Mouse (Mus musculus): ENCODE data around the gene Pcdh15. TPM values are rescaled to one million over a fixed set of nuclear protein-coding genes. Genes with fewer than 3 reads are reported as not detected.
A peak's percentile ranks its signal among the peaks of the same experiment; 100 is the strongest.

The Pcdh15 gene
- total and polyA plus RNA-seq, 2 experiments from 2014 or later: 9.2 to 31.0 TPM

- Histone ChIP-seq H3K9ac (replicated peaks; ENCODE audit: low read length) (no peak overlapping the region), H3K4me1 (ENCODE audit: insufficient read depth, low read length) (no peaks in the 10 kb centered on the region), H3K4me2 (ENCODE audit: low read depth, low read length) (no peak overlapping the region), H3K36me3 (ENCODE audit: insufficient read depth, low read length) (no peaks in the 10 kb centered on the region), H3K27ac (no peak overlapping the region), H3K27me3 (ENCODE audit: insufficient read depth, low read length) (no peaks in the 10 kb centered on the region), H3K9me3 (ENCODE audit: low read length) (no peaks in the 10 kb centered on the region), H3K4me3 (ENCODE audit: low read length) (no peak overlapping the region)
- ATAC-seq (no peak), DNase-seq (ENCODE audit: low spot score) (no peak)
- no peak for TF ChIP-seq CTCF (IDR thresholded peaks at IDR 0.05; ENCODE audit: low read depth)
These were observed 1048.8 kb downstream of the Pcdh15 start for GRCm38 (mm10) chr10:74147966-74148365.

GRCm38 (mm10) chr10:74181921-74182320, 1082.8 kb downstream of the Pcdh15 start:
- 69% methylated on average over 3 of the region's 3 CpGs for WGBS
- no peak overlapping the region for H3K9ac ChIP-seq (replicated peaks; ENCODE audit: low read length)
- DNase-seq (ENCODE audit: low spot score): no peak

GRCm38 (mm10) chr10:74203650-74204049, 1104.5 kb downstream of the Pcdh15 start:
- DNase-seq (ENCODE audit: low spot score) (peak; percentile 78), ATAC-seq (no peak; the same call in 1 of the 2 replicates)
- Histone ChIP-seq H3K4me2 (ENCODE audit: low read depth, low read length) (no peak overlapping the region), H3K4me1 (ENCODE audit: insufficient read depth, low read length) (no peaks in the 10 kb centered on the region), H3K9me3 (ENCODE audit: low read length) (no peaks in the 10 kb centered on the region), H3K9ac (replicated peaks; ENCODE audit: low read length) (no peak overlapping the region), H3K27me3 (ENCODE audit: insufficient read depth, low read length) (no peaks in the 10 kb centered on the region), H3K36me3 (ENCODE audit: insufficient read depth, low read length) (no peaks in the 10 kb centered on the region), H3K27ac (no peak overlapping the region), H3K4me3 (ENCODE audit: low read length) (no peak overlapping the region)
- TF ChIP-seq CTCF (IDR thresholded peaks at IDR 0.05; ENCODE audit: low read depth): peak; percentile 80

More at GRCm38 (mm10) chr10:74181921-74182320, 1082.8 kb downstream of the Pcdh15 start:
- no peaks in the 10 kb centered on the region for H3K9me3 ChIP-seq (ENCODE audit: low read length)
- H3K4me3 ChIP-seq (ENCODE audit: low read length): no peak overlapping the region
- H3K36me3 ChIP-seq (ENCODE audit: insufficient read depth, low read length): no peaks in the 10 kb centered on the region
- no peak for TF ChIP-seq CTCF (IDR thresholded peaks at IDR 0.05; ENCODE audit: low read depth)
- H3K27ac ChIP-seq: no peak overlapping the region
- no peak overlapping the region for H3K4me2 ChIP-seq (ENCODE audit: low read depth, low read length)
- no peaks in the 10 kb centered on the region for H3K27me3 ChIP-seq (ENCODE audit: insufficient read depth, low read length)
- H3K4me1 ChIP-seq (ENCODE audit: insufficient read depth, low read length): no peaks in the 10 kb centered on the region
- ATAC-seq: no peak

DNA sequence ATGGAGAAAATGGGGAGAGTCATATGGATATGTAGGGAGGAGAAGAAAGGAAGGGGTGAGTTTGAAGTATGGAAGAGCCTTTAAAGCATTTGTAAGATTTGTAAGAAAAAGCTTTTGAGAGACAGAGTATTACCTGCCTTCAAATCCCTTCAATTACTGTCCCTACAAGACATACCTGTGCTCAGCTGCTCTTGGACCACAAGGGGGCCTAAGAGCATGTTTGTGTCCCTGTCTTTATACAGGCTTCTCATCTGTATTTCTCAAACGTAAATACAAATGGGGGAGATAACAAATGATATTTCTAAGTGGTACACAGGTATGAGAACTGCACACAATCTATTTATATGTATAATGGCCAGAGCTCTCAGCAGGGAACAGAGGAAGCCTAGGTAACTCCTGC, 1118.1 kb downstream of the Pcdh15 start:
- no peak overlapping the region for H3K9ac ChIP-seq (replicated peaks; ENCODE audit: low read length)
- ATAC-seq: no peak
- no peaks in the 10 kb centered on the region for H3K36me3 ChIP-seq (ENCODE audit: insufficient read depth, low read length)
- H3K27ac ChIP-seq: no peak overlapping the region
- WGBS: 31% methylated on average over 1 of the region's 1 CpGs
- no peaks in the 10 kb centered on the region for H3K4me1 ChIP-seq (ENCODE audit: insufficient read depth, low read length)
- H3K27me3 ChIP-seq (ENCODE audit: insufficient read depth, low read length): no peaks in the 10 kb centered on the region
- peak; percentile 46 for TF ChIP-seq CTCF (IDR thresholded peaks at IDR 0.05; ENCODE audit: low read depth)
- peak; percentile 7 for DNase-seq (ENCODE audit: low spot score)
- no peak overlapping the region for H3K4me3 ChIP-seq (ENCODE audit: low read length)
- no peak overlapping the region for H3K4me2 ChIP-seq (ENCODE audit: low read depth, low read length)
- no peaks in the 10 kb centered on the region for H3K9me3 ChIP-seq (ENCODE audit: low read length)

GRCm38 (mm10) chr10:74220439-74220838, 1121.3 kb downstream of the Pcdh15 start:
- DNase-seq (ENCODE audit: low spot score) (no peak), ATAC-seq (no peak)
- Histone ChIP-seq H3K9me3 (ENCODE audit: low read length) (no peaks in the 10 kb centered on the region), H3K4me3 (ENCODE audit: low read length) (no peak overlapping the region), H3K36me3 (ENCODE audit: insufficient read depth, low read length) (no peaks in the 10 kb centered on the region), H3K9ac (replicated peaks; ENCODE audit: low read length) (no peak overlapping the region), H3K4me2 (ENCODE audit: low read depth, low read length) (no peak overlapping the region), H3K27ac (no peak overlapping the region), H3K4me1 (ENCODE audit: insufficient read depth, low read length) (no peaks in the 10 kb centered on the region), H3K27me3 (ENCODE audit: insufficient read depth, low read length) (no peaks in the 10 kb centered on the region)
- 84% methylated on average over 2 of the region's 2 CpGs for WGBS
- no peak for TF ChIP-seq CTCF (IDR thresholded peaks at IDR 0.05; ENCODE audit: low read depth)

GRCm38 (mm10) chr10:74257716-74258446, 1158.7 kb downstream of the Pcdh15 start:
- no peaks in the 10 kb centered on the region for H3K4me1 ChIP-seq (ENCODE audit: insufficient read depth, low read length)
- no peaks in the 10 kb centered on the region for H3K9me3 ChIP-seq (ENCODE audit: low read length)
- no peak for TF ChIP-seq CTCF (IDR thresholded peaks at IDR 0.05; ENCODE audit: low read depth)
- 62% methylated on average over 15 of the region's 15 CpGs for WGBS
- ATAC-seq: no peak
- H3K4me2 ChIP-seq (ENCODE audit: low read depth, low read length): no peak overlapping the region
- no peaks in the 10 kb centered on the region for H3K27me3 ChIP-seq (ENCODE audit: insufficient read depth, low read length)
- H3K4me3 ChIP-seq (ENCODE audit: low read length): no peak overlapping the region
- DNase-seq (ENCODE audit: low spot score): peak; percentile 29
- H3K36me3 ChIP-seq (ENCODE audit: insufficient read depth, low read length): no peaks in the 10 kb centered on the region
- H3K27ac ChIP-seq: no peak overlapping the region
- H3K9ac ChIP-seq (replicated peaks; ENCODE audit: low read length): no peak overlapping the region

GRCm38 (mm10) chr10:74258639-74259038, 1159.5 kb downstream of the Pcdh15 start:
- DNase-seq (ENCODE audit: low spot score) (no peak), ATAC-seq (no peak)
- no peak overlapping the region for H3K4me2 ChIP-seq (ENCODE audit: low read depth, low read length)
- H3K27ac ChIP-seq: no peak overlapping the region
- H3K4me1 ChIP-seq (ENCODE audit: insufficient read depth, low read length): no peaks in the 10 kb centered on the region
- no peaks in the 10 kb centered on the region for H3K27me3 ChIP-seq (ENCODE audit: insufficient read depth, low read length)
- H3K9ac ChIP-seq (replicated peaks; ENCODE audit: low read length): no peak overlapping the region
- no peak for TF ChIP-seq CTCF (IDR thresholded peaks at IDR 0.05; ENCODE audit: low read depth)
- H3K4me3 ChIP-seq (ENCODE audit: low read length): no peak overlapping the region
- no peaks in the 10 kb centered on the region for H3K36me3 ChIP-seq (ENCODE audit: insufficient read depth, low read length)
- no peaks in the 10 kb centered on the region for H3K9me3 ChIP-seq (ENCODE audit: low read length)
